In the genomic region with DNA sequence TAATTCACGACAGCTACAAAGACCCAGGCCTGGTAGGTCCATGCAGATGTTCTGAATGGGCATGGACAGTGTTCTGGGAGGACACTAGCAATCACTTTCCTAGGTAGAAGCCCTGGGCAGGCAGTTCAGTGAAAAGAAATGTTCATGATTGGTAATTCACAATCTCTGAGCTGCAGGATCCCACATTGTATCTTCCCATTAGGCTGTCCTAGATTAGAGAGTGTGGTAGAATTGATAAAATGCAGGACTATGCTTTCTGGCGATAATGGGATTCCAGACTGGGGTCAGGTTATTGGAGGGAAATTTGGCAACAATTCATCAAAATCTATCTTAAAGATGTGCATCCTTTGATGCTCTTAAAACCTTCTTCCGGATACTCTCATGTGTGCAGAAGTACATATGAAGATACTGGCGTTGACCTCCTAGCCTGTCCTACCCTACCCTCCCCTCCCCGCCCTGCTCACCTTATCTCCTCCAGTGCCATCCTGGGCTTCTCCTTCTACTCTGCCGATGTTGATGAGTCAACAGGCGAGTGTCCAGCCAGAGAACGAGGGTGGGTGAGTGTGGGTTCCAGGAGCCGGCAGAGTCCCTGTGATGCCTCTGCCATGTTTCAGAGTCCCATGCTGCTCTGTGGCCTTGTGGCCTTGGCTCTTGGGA, we compare ENCODE assay signal across 21 mouse cellular contexts. TPM values are rescaled to one million over a fixed set of nuclear protein-coding genes. Genes with fewer than 3 reads are reported as not detected.
DNase-seq lines count a peak whose midpoint lies in the region; ATAC-seq and TF ChIP-seq lines count a peak whose summit lies in the region.
"Had no signal": no experiment of that assay in that cellular context is flagged by ENCODE, and none has a peak within 500 bp of the region (broad histone marks: within the 10 kb centered on the region; RNA-seq: fewer than 3 reads in every experiment).

No protein-coding gene starts in this region.

- TF ChIP-seq EP300 in liver, postnatal 0 days (IDR thresholded peaks at IDR 0.05; ENCODE audit: low read depth), result peak; percentile 92

- H3K4me2 ChIP-seq in liver, embryonic 13.5 days, result peak overlapping the region; percentile 21
- H3K4me2 ChIP-seq in liver, postnatal 0 days (ENCODE audit: low read depth, low read length), result no peak overlapping the region
- no peak overlapping the region for H3K4me2 ChIP-seq in midbrain, embryonic 13.5 days (replicated peaks)
- no peak overlapping the region for H3K4me2 ChIP-seq in intestine, embryonic 16.5 days (ENCODE audit: low read depth, low read length)
- H3K4me2 ChIP-seq in midbrain, embryonic 15.5 days, result no peak overlapping the region
- H3K4me2 ChIP-seq: embryonic facial prominence, embryonic 13.5 days; forebrain, embryonic 12.5 days; heart, embryonic 11.5 days; heart, embryonic 15.5 days; hindbrain, embryonic 13.5 days had no signal

- H3K27me3 ChIP-seq in liver, embryonic 13.5 days, result no peaks in the 10 kb centered on the region
- H3K27me3 ChIP-seq in liver, postnatal 0 days (ENCODE audit: insufficient read depth, low read length), result no peaks in the 10 kb centered on the region
- H3K27me3 ChIP-seq in midbrain, embryonic 13.5 days, result no peaks in the 10 kb centered on the region
- H3K27me3 ChIP-seq in intestine, embryonic 16.5 days (replicated peaks; ENCODE audit: control insufficient read depth, insufficient read depth, low read length), result no peaks in the 10 kb centered on the region
- H3K27me3 ChIP-seq in midbrain, embryonic 15.5 days (replicated peaks), result no peaks in the 10 kb centered on the region
- H3K27me3 ChIP-seq: CH12.LX; embryonic facial prominence, embryonic 13.5 days; forebrain, embryonic 12.5 days; heart, embryonic 15.5 days; hindbrain, embryonic 13.5 days had no signal

- ATAC-seq in liver, embryonic 13.5 days (ENCODE audit: low read depth), result peak; percentile 91
- peak; percentile 60 for ATAC-seq in liver, postnatal 0 days
- ATAC-seq in midbrain, embryonic 13.5 days, result no peak
- no peak for ATAC-seq in intestine, embryonic 16.5 days
- ATAC-seq in midbrain, embryonic 15.5 days (replicated peaks), result no peak
- ATAC-seq: forebrain, embryonic 16.5 days had no signal

- peaks cover 26% of the 10 kb centered on the region for H3K4me1 ChIP-seq in liver, embryonic 13.5 days (replicated peaks)
- H3K4me1 ChIP-seq in liver, postnatal 0 days (ENCODE audit: insufficient read depth), result peaks cover 9% of the 10 kb centered on the region; the same call in 1 of the 2 replicates
- H3K4me1 ChIP-seq in midbrain, embryonic 13.5 days (replicated peaks), result no peaks in the 10 kb centered on the region
- no peaks in the 10 kb centered on the region for H3K4me1 ChIP-seq in intestine, embryonic 16.5 days (ENCODE audit: control insufficient read depth, insufficient read depth, low read length)
- H3K4me1 ChIP-seq in midbrain, embryonic 15.5 days, result no peaks in the 10 kb centered on the region
- H3K4me1 ChIP-seq: embryonic facial prominence, embryonic 13.5 days; forebrain, embryonic 12.5 days; heart, embryonic 15.5 days; hindbrain, embryonic 13.5 days had no signal

- 34% methylated on average over 9 of the region's 9 CpGs for WGBS in liver, embryonic 13.5 days (ENCODE audit: insufficient replicate concordance)
- 49% methylated on average over 9 of the region's 9 CpGs for whole genome bisulfite sequencing in liver, postnatal 0 days (ENCODE audit: insufficient replicate concordance)
- 90% methylated on average over 9 of the region's 9 CpGs for WGBS in midbrain, embryonic 13.5 days
- WGBS in intestine, embryonic 16.5 days, result 88% methylated on average over 9 of the region's 9 CpGs
- 95% methylated on average over 9 of the region's 9 CpGs for WGBS in midbrain, embryonic 15.5 days

- H3K9ac ChIP-seq in liver, embryonic 13.5 days, result no peak overlapping the region
- H3K9ac ChIP-seq in liver, postnatal 0 days (replicated peaks), result no peak overlapping the region
- H3K9ac ChIP-seq in midbrain, embryonic 13.5 days (replicated peaks), result no peak overlapping the region
- H3K9ac ChIP-seq in intestine, embryonic 16.5 days (ENCODE audit: low read depth, low read length), result no peak overlapping the region
- H3K9ac ChIP-seq in midbrain, embryonic 15.5 days, result no peak overlapping the region
- H3K9ac ChIP-seq: embryonic facial prominence, embryonic 13.5 days; forebrain, embryonic 12.5 days; heart, embryonic 15.5 days; hindbrain, embryonic 13.5 days had no signal

- no peak overlapping the region for H3K27ac ChIP-seq in liver, embryonic 13.5 days
- H3K27ac ChIP-seq in liver, postnatal 0 days (ENCODE audit: low read depth), result no peak overlapping the region
- H3K27ac ChIP-seq in midbrain, embryonic 13.5 days, result no peak overlapping the region
- H3K27ac ChIP-seq in intestine, embryonic 16.5 days (ENCODE audit: low read length), result no peak overlapping the region
- H3K27ac ChIP-seq in midbrain, embryonic 15.5 days, result no peak overlapping the region
- H3K27ac ChIP-seq: embryonic facial prominence, embryonic 13.5 days; forebrain, embryonic 12.5 days; heart, adult 2 months; heart, embryonic 15.5 days; hindbrain, embryonic 13.5 days had no signal

- no peak overlapping the region for H3K4me3 ChIP-seq in liver, embryonic 13.5 days (replicated peaks)
- no peak overlapping the region for H3K4me3 ChIP-seq in liver, postnatal 0 days (ENCODE audit: low read depth, low read length)
- H3K4me3 ChIP-seq in midbrain, embryonic 13.5 days (replicated peaks), result no peak overlapping the region
- H3K4me3 ChIP-seq in intestine, embryonic 16.5 days (ENCODE audit: low read length), result no peak overlapping the region
- no peak overlapping the region for H3K4me3 ChIP-seq in midbrain, embryonic 15.5 days
- H3K4me3 ChIP-seq: embryonic facial prominence, embryonic 13.5 days; forebrain, embryonic 12.5 days; heart, adult 2 months; heart, embryonic 15.5 days; hindbrain, embryonic 13.5 days had no signal

- H3K9me3 ChIP-seq in liver, embryonic 13.5 days (replicated peaks), result no peaks in the 10 kb centered on the region
- no peaks in the 10 kb centered on the region for H3K9me3 ChIP-seq in liver, postnatal 0 days (ENCODE audit: low read length)
- no peaks in the 10 kb centered on the region for H3K9me3 ChIP-seq in midbrain, embryonic 13.5 days
- H3K9me3 ChIP-seq in intestine, embryonic 16.5 days (ENCODE audit: control insufficient read depth, low read length), result no peaks in the 10 kb centered on the region
- no peaks in the 10 kb centered on the region for H3K9me3 ChIP-seq in midbrain, embryonic 15.5 days
- H3K9me3 ChIP-seq: embryonic facial prominence, embryonic 13.5 days; forebrain, embryonic 12.5 days; heart, embryonic 15.5 days; hindbrain, embryonic 13.5 days had no signal

- DNase-seq in c-Kit-positive CD71-positive TER-119-positive erythroid progenitor cells, embryonic 14.5 days (ENCODE audit: low spot score), result peak; percentile 73
- DNase-seq in liver, embryonic 13.5 days, result peak; percentile 50
- no peak for DNase-seq in liver, postnatal 0 days
- DNase-seq: adrenal gland, adult 2 months; adrenal gland, postnatal 25 days; cerebellum, adult 11-12 months; cerebellum, adult 9-10 months; cerebellum, postnatal 36 days; gastrocnemius, postnatal 14 days; heart, adult 2 months; heart, postnatal 14 days had no signal

- H3K36me3 ChIP-seq in liver, embryonic 13.5 days, result peaks cover 19% of the 10 kb centered on the region
- H3K36me3 ChIP-seq in liver, postnatal 0 days (replicated peaks; ENCODE audit: insufficient read depth, low read length), result peaks cover 11% of the 10 kb centered on the region
- peaks cover 65% of the 10 kb centered on the region for H3K36me3 ChIP-seq in midbrain, embryonic 13.5 days
- 0 out of 2 replicates have a peak, but pooled peaks cover 4% of the 10 kb centered on the region for H3K36me3 ChIP-seq in intestine, embryonic 16.5 days (ENCODE audit: control insufficient read depth, insufficient read depth, low read length)
- peaks cover 4% of the 10 kb centered on the region; the same call in 1 of the 2 replicates for H3K36me3 ChIP-seq in midbrain, embryonic 15.5 days (replicated peaks)

- TF ChIP-seq CTCF in liver, postnatal 0 days (IDR thresholded peaks at IDR 0.05; ENCODE audit: low read depth), result no peak

RNA-seq across cellular contexts. Expression of a gene that starts 24.0 kb away (rescaled TPM):
- 1.4 and 1.5 TPM in 2 replicates for polyA plus RNA-seq in liver, embryonic 13.5 days (2015; fragmentation: Nextera tagmentation; extraction: Ambion mirVana)
- 0.27 and 0.61 TPM in 2 replicates for polyA plus RNA-seq in liver, postnatal 0 days (2015; fragmentation: Nextera tagmentation; extraction: Ambion mirVana)
- polyA plus RNA-seq in midbrain, embryonic 13.5 days (2015; fragmentation: Nextera tagmentation; extraction: Ambion mirVana), result 1.9 and 2.0 TPM in 2 replicates
- polyA plus RNA-seq in intestine, embryonic 16.5 days (2015; fragmentation: Nextera tagmentation; extraction: Ambion mirVana), result 233 and 312 TPM in 2 replicates
- 13.9 and 16.4 TPM in 2 replicates for polyA plus RNA-seq in midbrain, embryonic 15.5 days (2015; fragmentation: Nextera tagmentation; extraction: Ambion mirVana)
- polyA plus RNA-seq: heart, adult 2 months had no signal

Comparison
In these comparisons a context has a peak if more than half of its experiments do, and no peak if none do; other contexts are left out.
1. ATAC-seq: peak in liver, embryonic 13.5 days (single experiment) and liver, postnatal 0 days (single experiment); none in midbrain, embryonic 13.5 days (single experiment), intestine, embryonic 16.5 days (single experiment) and midbrain, embryonic 15.5 days (single experiment).
2. RNA of a gene that starts 24.0 kb away (polyA plus RNA-seq): 233 to 312 TPM in intestine, embryonic 16.5 days; 13.9 to 16.4 TPM in midbrain, embryonic 15.5 days, 1.9 to 2.0 TPM in midbrain, embryonic 13.5 days, 1.4 to 1.5 TPM in liver, embryonic 13.5 days and 0.27 to 0.61 TPM in liver, postnatal 0 days; every median in the first group is over 10 times any median in the second.